Mouse (Mus musculus) heart, embryonic 15.5 days (tissue): ENCODE results near the gene Dock11. TPM values are rescaled to one million over a fixed set of nuclear protein-coding genes. Genes with fewer than 3 reads are reported as not detected.

Experiments
- ATAC-seq: fragments of 200-750 bp; cut with Nextera tagmentation; replicated peaks from 2 replicates; pipeline ENCODE4 v1.8.0; 2017; ENCODE audit warnings: low read depth, moderate TSS enrichment; ENCODE audit not compliant: insufficient number of reproducible peaks, insufficient read depth, low FRiP score
- H3K27ac ChIP-seq: fragments of 300-500 bp; sonication (generic); 2 replicates; pipeline ENCODE4 v1.5.1; 2015; ENCODE audit warnings: mild to moderate bottlenecking, inconsistent platforms
- H3K27me3 ChIP-seq: fragments of 300-500 bp; sonication (generic); 2 replicates; pipeline ENCODE4 v1.6.1; 2015; ENCODE audit warnings: inconsistent platforms
- H3K36me3 ChIP-seq: fragments of 300-500 bp; sonication (generic); 2 replicates; pipeline ENCODE4 v1.6.1; 2015; ENCODE audit warnings: mild to moderate bottlenecking, inconsistent platforms
- H3K4me1 ChIP-seq: fragments of 300-500 bp; sonication (generic); replicated peaks from 2 replicates; pipeline ENCODE4 v1.6.1; 2015; ENCODE audit warnings: inconsistent platforms
- H3K4me2 ChIP-seq: fragments of 300-500 bp; sonication (generic); 2 replicates; pipeline ENCODE4 v1.6.1; 2015; ENCODE audit warnings: inconsistent platforms, mild to moderate bottlenecking, moderate library complexity
- H3K4me3 ChIP-seq: fragments of 300-500 bp; sonication (generic); 2 replicates; pipeline ENCODE4 v1.5.1; 2015; ENCODE audit warnings: mild to moderate bottlenecking, inconsistent platforms
- H3K9ac ChIP-seq: fragments of 300-500 bp; sonication (generic); 2 replicates; pipeline ENCODE4 v1.6.1; 2015; ENCODE audit warnings: mild to moderate bottlenecking, inconsistent platforms
- H3K9me3 ChIP-seq: fragments of 300-500 bp; sonication (generic); replicated peaks from 2 replicates; pipeline ENCODE4 v1.6.1; 2016; ENCODE audit warnings: inconsistent platforms
- WGBS: fragments of 180-500 bp; shearing (Covaris S2); methylation state at CpG from one replicate; pipeline ENCODE4 v1.1.7; 2015; ENCODE audit warnings: mixed read lengths; 5-methylcytosine and 5-hydroxymethylcytosine counted together
- polyA plus RNA-seq: library from polyadenylated mRNA; unstranded; fragments of >200 nt; fragmentation: Nextera tagmentation; extraction: Ambion mirVana; gene quantifications from 2 replicates; pipeline ENCODE4 v1.2.1, GENCODE M21; 2015

Dock11 gene
- polyA plus RNA-seq, 1 experiment from 2014 or later = 6.1 TPM

DNA sequence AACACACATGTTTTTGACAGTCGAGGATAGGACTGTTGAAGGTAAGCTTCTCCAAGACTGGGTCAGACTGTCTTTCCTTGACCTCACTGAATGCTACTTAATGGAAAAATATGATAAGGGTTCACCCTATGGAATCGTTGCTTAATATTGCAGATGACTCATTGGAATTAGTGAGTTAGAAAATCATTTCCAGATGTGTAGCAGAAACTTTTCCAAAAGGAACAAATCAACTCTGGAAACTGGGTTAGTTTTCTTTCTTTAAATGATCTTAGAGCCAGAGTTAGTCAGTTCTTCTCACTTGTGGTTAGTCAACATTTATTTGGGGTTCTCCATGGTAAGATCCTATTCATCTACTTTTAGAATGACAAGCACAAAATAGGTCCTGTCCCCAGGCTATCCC lies 30.9 kb downstream of the Dock11 start:
- Histone ChIP-seq H3K4me3 (no peak overlapping the region), H3K27me3 (no peaks in the 10 kb centered on the region), H3K9ac (no peak overlapping the region), H3K27ac (peak overlapping the region; percentile 51; the same call in 1 of the 2 replicates), H3K4me1 (no peaks in the 10 kb centered on the region), H3K9me3 (no peaks in the 10 kb centered on the region), H3K36me3 (no peaks in the 10 kb centered on the region), H3K4me2 (no peak overlapping the region)
- WGBS = 73% methylated on average over 2 of the region's 2 CpGs
- no peak for ATAC-seq

- 55% methylated on average over 3 of the region's 3 CpGs for WGBS
Observed at GRCm38 (mm10) chrX:35920096-35920607, 31.5 kb downstream of the Dock11 start.

GRCm38 (mm10) chrX:35921922-35922321 lies 33.3 kb downstream of the Dock11 start:
- no peaks in the 10 kb centered on the region for H3K4me1 ChIP-seq
- no peak overlapping the region for H3K4me2 ChIP-seq
- H3K36me3 ChIP-seq = no peaks in the 10 kb centered on the region
- no peaks in the 10 kb centered on the region for H3K9me3 ChIP-seq
- H3K9ac ChIP-seq = no peak overlapping the region
- H3K27ac ChIP-seq = no peak overlapping the region
- no peaks in the 10 kb centered on the region for H3K27me3 ChIP-seq
- no peak for ATAC-seq
- WGBS = 66% methylated on average over 3 of the region's 3 CpGs
- H3K4me3 ChIP-seq = no peak overlapping the region

More at GRCm38 (mm10) chrX:35920096-35920607, 31.5 kb downstream of the Dock11 start:
- Histone ChIP-seq H3K27ac (peak overlapping the region; percentile 51; the same call in 1 of the 2 replicates), H3K9ac (no peak overlapping the region), H3K9me3 (no peaks in the 10 kb centered on the region), H3K36me3 (no peaks in the 10 kb centered on the region), H3K4me3 (no peak overlapping the region), H3K4me2 (no peak overlapping the region), H3K4me1 (no peaks in the 10 kb centered on the region), H3K27me3 (no peaks in the 10 kb centered on the region)
- ATAC-seq = no peak

- H3K4me3 ChIP-seq = no peak overlapping the region
- H3K4me1 ChIP-seq = no peaks in the 10 kb centered on the region
- H3K27ac ChIP-seq = no peak overlapping the region
- no peak overlapping the region for H3K4me2 ChIP-seq
- WGBS = 64% methylated on average over 1 of the region's 1 CpGs
- no peaks in the 10 kb centered on the region for H3K27me3 ChIP-seq
- no peaks in the 10 kb centered on the region for H3K36me3 ChIP-seq
- no peak for ATAC-seq
- no peak overlapping the region for H3K9ac ChIP-seq
- H3K9me3 ChIP-seq = no peaks in the 10 kb centered on the region
Observed at GRCm38 (mm10) chrX:35924705-35925264, 36.2 kb downstream of the Dock11 start.

DNA sequence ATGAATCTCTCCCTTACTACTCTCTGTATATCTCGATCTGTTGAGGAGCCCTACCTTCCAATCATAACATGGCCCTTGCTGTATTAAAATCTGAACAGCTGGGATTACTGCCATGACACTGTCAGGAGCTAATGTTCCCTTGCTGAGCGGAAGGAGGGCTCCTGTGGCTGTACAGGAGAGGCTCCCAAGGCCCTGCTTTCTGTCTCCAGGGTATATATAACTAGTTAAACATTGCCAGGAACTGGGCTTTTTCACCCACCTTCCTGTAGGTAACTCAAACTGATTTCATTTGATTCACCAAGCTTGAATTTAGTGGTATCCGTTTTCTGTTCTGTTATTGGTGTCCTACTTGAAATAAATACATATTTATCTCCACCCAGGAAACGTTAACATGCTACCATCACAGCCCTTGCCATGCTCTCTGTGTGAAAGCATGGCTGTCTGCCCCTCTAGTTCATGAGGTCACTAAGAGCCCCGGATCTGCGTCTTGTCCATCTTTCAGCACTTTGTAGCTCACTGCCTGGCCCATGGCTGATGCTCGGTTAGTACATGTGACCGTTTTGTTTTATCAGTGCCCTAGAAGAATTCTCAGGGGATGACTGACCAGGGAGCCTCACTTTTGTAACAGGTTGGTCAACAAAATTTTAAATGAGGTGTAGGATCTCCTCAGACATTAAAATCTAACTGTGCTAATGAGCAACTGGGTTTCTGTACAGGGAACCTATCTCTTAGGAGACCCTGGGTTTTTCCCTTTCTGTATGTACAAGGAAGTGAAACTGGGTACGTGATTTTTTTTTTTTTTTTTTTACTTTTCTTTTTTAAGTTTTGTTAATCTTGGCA lies 41.7 kb downstream of the Dock11 start:
- WGBS = 49% methylated on average over 9 of the region's 9 CpGs
- H3K9ac ChIP-seq = no peak overlapping the region
- H3K4me2 ChIP-seq = no peak overlapping the region
- H3K27ac ChIP-seq = 0 out of 2 replicates have a peak overlapping the region, but pooled peaks have one; percentile 40
- H3K27me3 ChIP-seq = no peaks in the 10 kb centered on the region
- no peak overlapping the region for H3K4me3 ChIP-seq
- ATAC-seq = no peak
- no peaks in the 10 kb centered on the region for H3K36me3 ChIP-seq
- no peaks in the 10 kb centered on the region for H3K9me3 ChIP-seq
- H3K4me1 ChIP-seq = 0 out of 2 replicates have a peak, but pooled peaks cover 3% of the 10 kb centered on the region

GRCm38 (mm10) chrX:35930934-35931406 lies 42.3 kb downstream of the Dock11 start:
- no peaks in the 10 kb centered on the region for H3K27me3 ChIP-seq
- no peaks in the 10 kb centered on the region for H3K9me3 ChIP-seq
- no peak overlapping the region for H3K4me2 ChIP-seq
- H3K4me1 ChIP-seq = 0 out of 2 replicates have a peak, but pooled peaks cover 3% of the 10 kb centered on the region
- H3K27ac ChIP-seq = no peak overlapping the region
- no peak overlapping the region for H3K9ac ChIP-seq
- WGBS = 49% methylated on average over 3 of the region's 3 CpGs
- H3K36me3 ChIP-seq = no peaks in the 10 kb centered on the region
- no peak overlapping the region for H3K4me3 ChIP-seq
- no peak for ATAC-seq

DNA sequence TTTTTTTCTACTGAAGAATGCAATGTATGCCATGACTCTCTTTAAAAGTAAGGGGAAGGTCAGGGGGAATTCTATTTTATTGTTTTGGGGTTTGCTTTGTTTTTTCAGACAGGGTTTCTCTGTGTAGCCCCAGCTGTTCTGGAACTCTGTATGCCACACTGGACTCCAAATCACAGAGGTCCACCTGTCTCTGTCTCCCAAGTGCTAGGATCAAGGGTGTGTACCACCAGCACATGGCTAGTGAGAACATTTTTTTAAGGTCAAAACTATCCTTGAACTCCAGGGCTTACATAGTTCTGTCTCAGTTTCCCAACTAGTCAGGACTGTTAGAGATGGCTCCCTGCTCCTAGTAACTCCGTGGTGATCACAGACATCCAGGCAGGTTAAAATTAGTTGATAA lies 43.3 kb downstream of the Dock11 start:
- H3K27me3 ChIP-seq = no peaks in the 10 kb centered on the region
- ATAC-seq = no peak
- 0 out of 2 replicates have a peak, but pooled peaks cover 3% of the 10 kb centered on the region for H3K4me1 ChIP-seq
- WGBS = 52% methylated on average over 1 of the region's 1 CpGs
- no peak overlapping the region for H3K4me2 ChIP-seq
- H3K9ac ChIP-seq = no peak overlapping the region
- no peak overlapping the region for H3K27ac ChIP-seq
- H3K36me3 ChIP-seq = no peaks in the 10 kb centered on the region
- H3K9me3 ChIP-seq = no peaks in the 10 kb centered on the region
- no peak overlapping the region for H3K4me3 ChIP-seq

- H3K27ac ChIP-seq = no peak overlapping the region
- H3K36me3 ChIP-seq = no peaks in the 10 kb centered on the region
- H3K4me3 ChIP-seq = no peak overlapping the region
- 0 out of 2 replicates have a peak, but pooled peaks cover 3% of the 10 kb centered on the region for H3K4me1 ChIP-seq
- H3K9ac ChIP-seq = no peak overlapping the region
- ATAC-seq = no peak
- H3K27me3 ChIP-seq = no peaks in the 10 kb centered on the region
- no peak overlapping the region for H3K4me2 ChIP-seq
- H3K9me3 ChIP-seq = no peaks in the 10 kb centered on the region
Observed at GRCm38 (mm10) chrX:35932952-35933351, 44.3 kb downstream of the Dock11 start.

GRCm38 (mm10) chrX:35938112-35938511 lies 49.5 kb downstream of the Dock11 start:
- no peaks in the 10 kb centered on the region for H3K27me3 ChIP-seq
- H3K4me1 ChIP-seq = no peaks in the 10 kb centered on the region
- no peaks in the 10 kb centered on the region for H3K9me3 ChIP-seq
- H3K9ac ChIP-seq = no peak overlapping the region
- H3K4me2 ChIP-seq = no peak overlapping the region
- 73% methylated on average over 5 of the region's 5 CpGs for WGBS
- H3K4me3 ChIP-seq = no peak overlapping the region
- no peak overlapping the region for H3K27ac ChIP-seq
- no peaks in the 10 kb centered on the region for H3K36me3 ChIP-seq
- ATAC-seq = no peak

- Histone ChIP-seq H3K9me3 (no peaks in the 10 kb centered on the region), H3K27me3 (no peaks in the 10 kb centered on the region), H3K4me1 (no peaks in the 10 kb centered on the region), H3K36me3 (no peaks in the 10 kb centered on the region), H3K4me2 (no peak overlapping the region), H3K27ac (no peak overlapping the region), H3K9ac (no peak overlapping the region), H3K4me3 (no peak overlapping the region)
- WGBS = 38% methylated on average over 1 of the region's 1 CpGs
- no peak for ATAC-seq
Observed at GRCm38 (mm10) chrX:35946394-35946793, 57.8 kb downstream of the Dock11 start.

GRCm38 (mm10) chrX:35950135-35950534 lies 61.5 kb downstream of the Dock11 start:
- Histone ChIP-seq H3K27me3 (no peaks in the 10 kb centered on the region), H3K27ac (no peak overlapping the region), H3K9me3 (no peaks in the 10 kb centered on the region), H3K36me3 (no peaks in the 10 kb centered on the region), H3K9ac (no peak overlapping the region), H3K4me3 (no peak overlapping the region), H3K4me1 (no peaks in the 10 kb centered on the region), H3K4me2 (no peak overlapping the region)
- ATAC-seq = no peak
- 69% methylated on average over 4 of the region's 4 CpGs for WGBS
